Mouse (Mus musculus): ENCODE results near the gene Myl6b. TPM values are rescaled to one million over a fixed set of nuclear protein-coding genes. Genes with fewer than 3 reads are reported as not detected.

Gene Myl6b
- polyA plus RNA-seq, 1 experiment from 2014 or later = 5.5 TPM

DNA sequence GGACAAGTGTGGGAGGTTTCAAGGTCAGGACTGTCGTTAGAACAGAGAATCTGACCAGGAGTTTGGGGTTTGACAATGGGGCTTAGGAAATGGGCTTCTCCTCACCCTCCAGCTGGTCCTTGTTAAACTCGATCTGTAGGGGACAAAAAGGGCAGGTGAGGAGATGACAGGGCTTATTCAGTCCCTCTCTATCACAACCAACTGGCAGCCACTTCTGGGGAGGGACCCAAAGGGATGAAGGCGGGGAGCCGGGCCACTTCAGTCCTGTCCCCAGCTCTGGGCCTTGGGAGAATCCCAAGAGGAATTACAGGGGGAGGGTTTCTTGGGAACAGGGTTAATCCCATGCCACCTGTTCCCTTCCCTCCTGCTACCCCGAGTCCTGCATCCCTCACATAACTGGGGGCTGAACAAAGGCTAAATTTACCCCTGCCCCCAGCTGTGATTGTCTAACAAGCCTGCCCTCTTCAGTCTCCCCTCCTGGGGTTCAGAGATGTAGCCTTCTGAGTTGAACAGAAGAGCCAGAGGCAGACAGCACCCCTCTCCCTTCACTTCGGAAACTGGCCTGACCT is 1.9 kb downstream of the Myl6b start:
- Histone ChIP-seq H3K4me2 (replicated peaks; ENCODE audit: low read depth, low read length) (no peak overlapping the region), H3K27ac (ENCODE audit: low read length) (no peak overlapping the region), H3K4me3 (ENCODE audit: low read depth, low read length) (no peak overlapping the region), H3K9ac (replicated peaks; ENCODE audit: low read depth) (no peak overlapping the region), H3K36me3 (ENCODE audit: insufficient read depth, low read length) (no peaks in the 10 kb centered on the region), H3K4me1 (ENCODE audit: insufficient read depth, low read depth, low read length) (peaks cover 5% of the 10 kb centered on the region; the same call in 1 of the 2 replicates), H3K27me3 (replicated peaks; ENCODE audit: insufficient read depth, low read length) (no peaks in the 10 kb centered on the region), H3K9me3 (ENCODE audit: low read length) (no peaks in the 10 kb centered on the region)
- WGBS = 44% methylated on average over 6 of the region's 6 CpGs
- DNase-seq (ENCODE audit: low spot score) (no peak), ATAC-seq (no peak)
- TF ChIP-seq CTCF (IDR thresholded peaks at IDR 0.05) (no peak), EP300 (IDR thresholded peaks at IDR 0.05) (no peak)

DNA sequence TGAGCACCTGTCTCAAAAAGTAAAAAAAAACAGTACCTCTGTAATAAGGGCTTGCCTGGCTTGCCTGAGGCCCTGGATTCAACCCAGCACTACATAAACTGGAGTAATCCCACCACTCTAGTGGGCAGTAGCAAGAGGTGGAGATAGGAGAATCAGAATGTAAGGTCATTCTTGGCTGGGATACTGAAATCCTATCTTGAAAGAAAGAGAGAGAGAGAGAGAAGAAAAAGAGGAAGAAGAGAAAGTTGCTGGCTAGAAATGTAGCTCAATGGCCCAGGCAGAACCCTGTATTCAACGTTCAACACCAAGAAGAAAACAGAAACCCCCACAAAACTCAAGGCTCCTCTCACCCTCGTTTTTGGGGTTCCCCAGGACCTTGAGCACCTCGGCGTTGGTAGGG is 2.6 kb downstream of the Myl6b start:
- no peak overlapping the region for H3K9ac ChIP-seq (replicated peaks; ENCODE audit: low read depth)
- no peak overlapping the region for H3K4me3 ChIP-seq (ENCODE audit: low read depth, low read length)
- H3K9me3 ChIP-seq (ENCODE audit: low read length) = no peaks in the 10 kb centered on the region
- no peak for DNase-seq (ENCODE audit: low spot score)
- WGBS = 81% methylated on average over 4 of the region's 4 CpGs
- no peak overlapping the region for H3K27ac ChIP-seq (ENCODE audit: low read length)
- H3K4me1 ChIP-seq (ENCODE audit: insufficient read depth, low read depth, low read length) = peaks cover 5% of the 10 kb centered on the region; the same call in 1 of the 2 replicates
- TF ChIP-seq EP300 (IDR thresholded peaks at IDR 0.05) = no peak
- no peak for TF ChIP-seq CTCF (IDR thresholded peaks at IDR 0.05)
- no peaks in the 10 kb centered on the region for H3K36me3 ChIP-seq (ENCODE audit: insufficient read depth, low read length)
- ATAC-seq = no peak
- no peaks in the 10 kb centered on the region for H3K27me3 ChIP-seq (replicated peaks; ENCODE audit: insufficient read depth, low read length)
- H3K4me2 ChIP-seq (replicated peaks; ENCODE audit: low read depth, low read length) = no peak overlapping the region

DNA sequence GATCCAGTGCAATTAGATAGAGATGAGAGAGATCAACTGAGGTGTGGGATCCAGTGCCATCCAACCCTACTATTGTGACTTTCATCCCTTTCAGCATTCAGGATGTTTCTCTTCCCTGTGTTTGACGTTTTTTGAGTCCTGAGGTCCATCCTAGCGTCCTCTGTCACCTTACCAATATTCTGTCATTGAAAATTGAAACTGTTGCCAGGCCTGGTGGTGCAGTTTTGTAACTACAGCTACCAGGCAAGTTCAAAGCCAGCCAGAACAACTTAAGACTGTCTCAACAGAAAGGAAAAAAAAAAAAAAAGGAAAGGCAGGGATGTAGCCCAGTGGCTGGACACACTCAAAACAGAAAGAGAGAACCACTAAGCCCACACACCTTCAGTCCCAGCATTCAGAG is 3.2 kb downstream of the Myl6b start:
- peak overlapping the region; percentile 78 for H3K4me2 ChIP-seq (replicated peaks; ENCODE audit: low read depth, low read length)
- WGBS = 70% methylated on average over 2 of the region's 2 CpGs

DNA sequence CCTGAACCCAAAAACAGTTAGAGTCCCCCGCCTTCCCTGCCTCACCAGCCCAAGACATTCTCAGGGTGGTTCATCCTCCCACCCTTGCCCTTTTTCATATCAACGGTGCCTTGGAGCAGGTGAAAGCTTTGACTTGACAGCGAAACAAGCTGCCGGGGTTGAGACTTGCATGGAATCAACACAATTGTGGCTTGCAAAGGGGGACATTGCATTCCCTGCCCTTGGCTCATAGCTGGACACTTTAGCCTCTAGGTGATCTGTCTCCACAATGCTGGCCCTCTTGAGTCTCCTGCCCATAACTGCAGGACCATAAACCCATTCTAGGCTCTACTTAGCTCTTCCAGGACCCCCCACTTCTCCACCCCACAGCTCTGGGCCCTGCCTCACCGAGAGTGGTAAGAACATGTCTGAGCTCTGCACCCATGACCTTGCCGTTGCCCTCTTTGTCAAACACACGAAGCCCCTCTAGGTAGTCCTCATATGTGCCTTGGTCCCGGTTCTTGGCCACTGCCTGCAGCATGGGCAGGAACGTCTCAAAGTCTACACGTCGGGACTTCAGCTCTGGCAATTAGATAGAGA is 3.7 kb downstream of the Myl6b start:
- peak overlapping the region; percentile 78 for H3K4me2 ChIP-seq (replicated peaks; ENCODE audit: low read depth, low read length)
- peaks cover 5% of the 10 kb centered on the region; the same call in 1 of the 2 replicates for H3K4me1 ChIP-seq (ENCODE audit: insufficient read depth, low read depth, low read length)
- H3K9me3 ChIP-seq (ENCODE audit: low read length) = no peaks in the 10 kb centered on the region
- H3K4me3 ChIP-seq (ENCODE audit: low read depth, low read length) = peak overlapping the region; percentile 78
- peaks cover 5% of the 10 kb centered on the region for H3K36me3 ChIP-seq (ENCODE audit: insufficient read depth, low read length)
- H3K9ac ChIP-seq (replicated peaks; ENCODE audit: low read depth) = peak overlapping the region; percentile 59
- DNase-seq (ENCODE audit: low spot score) (peak; percentile 25), ATAC-seq (no peak)
- WGBS = 44% methylated on average over 11 of the region's 11 CpGs
- no peaks in the 10 kb centered on the region for H3K27me3 ChIP-seq (replicated peaks; ENCODE audit: insufficient read depth, low read length)
- no peak for TF ChIP-seq EP300 (IDR thresholded peaks at IDR 0.05)
- H3K27ac ChIP-seq (ENCODE audit: low read length) = peak overlapping the region; percentile 95

More for the DNA sequence above, 3.2 kb downstream of the Myl6b start:
- TF ChIP-seq CTCF (IDR thresholded peaks at IDR 0.05) (0 out of 2 replicates have a peak, but pooled peaks have one; percentile 23), EP300 (IDR thresholded peaks at IDR 0.05) (no peak)
- ATAC-seq (no peak), DNase-seq (ENCODE audit: low spot score) (no peak)
- H3K9ac ChIP-seq (replicated peaks; ENCODE audit: low read depth) = no peak overlapping the region
- H3K4me1 ChIP-seq (ENCODE audit: insufficient read depth, low read depth, low read length) = peaks cover 5% of the 10 kb centered on the region; the same call in 1 of the 2 replicates
- no peaks in the 10 kb centered on the region for H3K27me3 ChIP-seq (replicated peaks; ENCODE audit: insufficient read depth, low read length)
- no peaks in the 10 kb centered on the region; the same call in 1 of the 2 replicates for H3K36me3 ChIP-seq (ENCODE audit: insufficient read depth, low read length)
- H3K4me3 ChIP-seq (ENCODE audit: low read depth, low read length) = no peak overlapping the region
- H3K27ac ChIP-seq (ENCODE audit: low read length) = no peak overlapping the region
- H3K9me3 ChIP-seq (ENCODE audit: low read length) = no peaks in the 10 kb centered on the region

DNA sequence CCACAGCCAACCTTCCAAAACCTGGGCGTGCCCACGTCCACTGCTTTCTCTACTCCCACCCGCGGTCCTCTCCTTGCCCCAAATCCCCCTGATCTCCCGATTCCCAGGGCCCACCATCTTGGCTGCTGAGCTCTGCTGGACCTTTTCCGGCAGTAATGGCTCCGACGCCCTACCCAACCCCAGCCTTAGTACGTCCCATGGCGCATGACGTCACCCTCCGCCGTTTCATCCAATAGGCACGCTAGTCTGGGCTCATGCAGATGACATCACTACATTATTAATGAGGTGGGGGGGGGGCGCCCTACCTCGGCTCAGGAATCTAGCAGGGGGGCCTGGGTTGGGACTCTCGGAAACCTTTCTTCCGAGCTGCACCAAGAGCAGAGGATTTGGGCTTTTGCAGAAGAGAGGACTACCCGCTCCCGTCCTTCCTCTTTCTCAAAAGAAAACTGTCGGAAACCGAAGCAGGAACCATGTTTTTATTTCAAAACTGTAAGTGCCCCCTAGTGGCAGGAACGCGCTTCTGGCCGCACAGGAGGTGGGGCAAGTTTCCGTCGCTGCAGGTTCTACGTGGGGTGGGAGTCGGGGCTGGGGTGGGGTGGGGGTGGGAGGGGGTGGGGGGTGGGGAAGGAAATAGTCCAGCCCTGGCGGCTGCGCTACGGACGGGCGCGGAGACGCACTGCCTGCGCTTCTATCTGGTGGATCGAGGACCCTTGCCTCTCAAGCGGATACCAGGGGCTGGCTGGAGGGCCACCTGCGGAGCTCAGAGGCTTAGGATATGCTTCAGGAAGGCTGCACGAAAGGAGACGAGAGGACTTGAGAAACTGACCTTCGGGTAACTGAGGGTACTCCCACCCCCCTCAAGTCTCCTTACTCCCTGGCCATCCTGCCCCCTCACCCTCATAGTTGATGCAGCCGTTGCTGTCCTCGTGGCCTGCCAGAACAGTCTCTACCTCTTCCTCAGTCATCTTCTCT is 4.5 kb downstream of the Myl6b start, which contains the start of gene Myl6:
TSS of gene Myl6 (minus strand) at position 451 of the 972 bp plus-strand sequence.
- H3K4me3 ChIP-seq (ENCODE audit: low read depth, low read length) = peak within 1 kb of the TSS; percentile 78
- peaks cover 10% of the 10 kb centered on the region for H3K36me3 ChIP-seq (ENCODE audit: insufficient read depth, low read length)
- H3K9me3 ChIP-seq (ENCODE audit: low read length) = no peaks in the 10 kb centered on the region
- peak; percentile 90 for ATAC-seq
- under 1% methylated on average over 43 of the region's 45 CpGs for WGBS
- H3K9ac ChIP-seq (replicated peaks; ENCODE audit: low read depth) = peak within 1 kb of the TSS; percentile 93
- H3K27me3 ChIP-seq (replicated peaks; ENCODE audit: insufficient read depth, low read length) = no peaks in the 10 kb centered on the region
- H3K4me2 ChIP-seq (replicated peaks; ENCODE audit: low read depth, low read length) = peak within 1 kb of the TSS; percentile 78
- H3K4me1 ChIP-seq (ENCODE audit: insufficient read depth, low read depth, low read length) = peaks cover 5% of the 10 kb centered on the region; the same call in 1 of the 2 replicates
- H3K27ac ChIP-seq (ENCODE audit: low read length) = peak within 1 kb of the TSS; percentile 95
- TF ChIP-seq EP300 (IDR thresholded peaks at IDR 0.05) (peak; percentile 80; the same call in 1 of the 2 replicates), CTCF (IDR thresholded peaks at IDR 0.05) (peak; percentile 79)
- peak; percentile 99 for DNase-seq (ENCODE audit: low spot score)

DNA sequence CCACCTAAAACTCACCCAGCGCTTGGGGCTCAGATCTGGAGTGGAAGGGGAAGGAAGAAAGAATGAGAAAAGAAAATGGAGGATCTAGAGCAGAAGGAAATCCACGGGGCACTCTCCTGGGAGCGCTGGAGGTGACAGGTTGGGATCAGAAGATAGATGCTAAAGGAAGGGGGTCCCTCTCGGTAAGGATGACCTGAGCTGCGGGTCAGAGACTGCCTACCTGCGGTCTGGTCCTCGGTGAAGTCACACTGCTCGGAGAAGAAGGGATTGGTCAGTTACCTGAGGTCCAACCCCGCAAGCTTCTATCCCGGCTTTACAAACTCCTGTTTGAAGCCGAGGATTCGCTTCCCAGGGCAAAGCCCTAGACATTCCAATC is 5.2 kb downstream of the Myl6b start:
- H3K9me3 ChIP-seq (ENCODE audit: low read length) = no peaks in the 10 kb centered on the region
- H3K27me3 ChIP-seq (replicated peaks; ENCODE audit: insufficient read depth, low read length) = no peaks in the 10 kb centered on the region
- peaks cover 17% of the 10 kb centered on the region for H3K36me3 ChIP-seq (ENCODE audit: insufficient read depth, low read length)
- 0% methylated on average over 12 of the region's 12 CpGs for WGBS
- peak overlapping the region; percentile 78 for H3K4me2 ChIP-seq (replicated peaks; ENCODE audit: low read depth, low read length)
- DNase-seq (ENCODE audit: low spot score) (no peak), ATAC-seq (peak; percentile 13)
- peak overlapping the region; percentile 93 for H3K9ac ChIP-seq (replicated peaks; ENCODE audit: low read depth)
- peak overlapping the region; percentile 95 for H3K27ac ChIP-seq (ENCODE audit: low read length)
- TF ChIP-seq EP300 (IDR thresholded peaks at IDR 0.05) (no peak), CTCF (IDR thresholded peaks at IDR 0.05) (no peak)
- peaks cover 4% of the 10 kb centered on the region; the same call in 1 of the 2 replicates for H3K4me1 ChIP-seq (ENCODE audit: insufficient read depth, low read depth, low read length)
- H3K4me3 ChIP-seq (ENCODE audit: low read depth, low read length) = peak overlapping the region; percentile 78
